Mouse (Mus musculus): ENCODE results near the gene Gsta4.

DNA sequence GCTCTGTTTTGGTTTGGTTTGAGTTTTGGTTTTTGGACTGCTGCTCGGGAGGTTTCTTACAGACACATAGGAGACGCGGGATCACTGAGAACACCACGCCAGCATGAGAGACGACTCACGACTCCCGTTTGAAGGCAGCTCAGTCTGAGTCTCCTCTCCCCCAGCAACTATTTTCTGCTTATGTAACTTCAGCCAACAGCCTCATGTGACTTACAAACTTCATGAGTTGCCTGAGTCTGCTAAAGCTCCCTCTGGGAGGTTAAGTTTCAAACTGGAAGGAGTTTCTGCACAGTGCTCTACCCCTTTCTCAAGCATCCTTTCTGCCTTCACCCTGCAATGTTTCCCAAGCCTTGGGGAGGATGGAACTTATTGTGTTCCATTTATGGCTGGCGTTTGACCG, 3.1 kb downstream of the Gsta4 start:
- no peak for TF ChIP-seq POLR2A (IDR thresholded peaks at IDR 0.05; ENCODE audit: low read depth, low read length)
- TF ChIP-seq CTCF (IDR thresholded peaks at IDR 0.05; ENCODE audit: borderline replicate concordance, insufficient read depth, low read length): no peak

Measured in embryonic fibroblast, embryonic 13.5 days (primary cell).